Mouse (Mus musculus): ENCODE data around the gene Syce1l.

DNA sequence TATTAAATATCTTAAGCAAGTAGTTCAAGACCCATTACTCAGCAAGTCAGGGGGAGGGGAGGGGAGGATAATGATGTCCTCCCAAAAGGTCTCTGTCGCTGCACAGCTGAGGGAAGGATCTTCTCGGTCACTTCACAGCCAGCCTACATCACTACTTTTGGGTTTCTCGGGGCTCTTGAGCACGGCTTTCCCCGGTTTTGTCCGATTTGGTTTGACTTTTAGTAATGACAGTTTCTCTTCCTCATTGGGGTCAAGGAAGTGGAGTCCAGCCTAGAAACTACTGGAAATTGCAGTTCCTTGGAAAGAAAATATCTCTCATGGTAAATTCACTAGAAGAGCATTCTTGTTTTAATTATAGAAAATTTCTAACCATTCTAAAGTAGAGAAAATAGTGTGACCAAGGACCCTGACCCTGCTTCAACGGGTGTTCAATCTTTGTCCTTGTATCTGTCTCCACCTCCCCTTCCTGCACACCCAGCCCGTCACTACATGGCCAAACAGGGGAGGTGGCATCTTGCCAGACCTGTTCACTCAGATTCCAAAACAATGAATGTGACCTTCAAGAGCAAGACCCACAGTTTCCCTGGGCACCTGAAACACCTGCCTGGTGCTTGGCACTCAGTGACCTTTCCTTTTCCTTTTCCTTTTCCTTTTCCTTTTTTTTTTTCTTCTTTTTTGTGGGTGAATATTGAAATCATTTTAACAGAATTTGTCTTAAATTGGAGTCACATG, 632 bp downstream of the Syce1l start:
- TF ChIP-seq CTCF (conservative IDR thresholded peaks at IDR 0.05 in 1 of 2, IDR thresholded peaks at IDR 0.05 in 1 of 2; ENCODE audit: low read depth in 2 of 2, low read length in 2 of 2) = no peak
- TF ChIP-seq MAFK (IDR thresholded peaks at IDR 0.05; ENCODE audit: insufficient replicate concordance, low read length) = peak; percentile 56; the same call in 1 of the 2 replicates
- TF ChIP-seq ETS1 (conservative IDR thresholded peaks at IDR 0.05; ENCODE audit: low read depth, low read length) = peak; percentile 85
- TF ChIP-seq POLR2A (IDR thresholded peaks at IDR 0.05; ENCODE audit: low read depth, low read length) = no peak
- TF ChIP-seq TBP (conservative IDR thresholded peaks at IDR 0.05; ENCODE audit: low read depth, low read length) = no peak
- TF ChIP-seq EP300 (IDR thresholded peaks at IDR 0.05; ENCODE audit: low read length) = peak; percentile 91
- no peak for TF ChIP-seq USF1 (IDR thresholded peaks at IDR 0.05; ENCODE audit: low read depth, low read length)
- no peak for TF ChIP-seq SMC3 (IDR thresholded peaks at IDR 0.05; ENCODE audit: low read depth, low read length)
- no peak for TF ChIP-seq POLR2AphosphoS2 (IDR thresholded peaks at IDR 0.05; ENCODE audit: low read depth, low read length)
- TF ChIP-seq E2F4 (IDR thresholded peaks at IDR 0.05; ENCODE audit: insufficient replicate concordance, low read depth, low read length) = no peak
- no peak for TF ChIP-seq GABPA (IDR thresholded peaks at IDR 0.05; ENCODE audit: insufficient replicate concordance, low read depth, low read length)
- TF ChIP-seq PAX5 (IDR thresholded peaks at IDR 0.05; ENCODE audit: low read length) = no peak
- TF ChIP-seq NRF1 (IDR thresholded peaks at IDR 0.05; ENCODE audit: low read depth, low read length) = no peak

Measured in CH12.LX (cell line).